Mouse (Mus musculus) intestine, postnatal 0 days (tissue): ENCODE measurements around the gene Pald1. TPM values are rescaled to one million over a fixed set of nuclear protein-coding genes. Genes with fewer than 3 reads are reported as not detected.
A peak's percentile ranks its signal among the peaks of the same experiment; 100 is the strongest.

Source experiments
- ATAC-seq: fragments of 200-750 bp; cut with Nextera tagmentation; 2 replicates; pipeline ENCODE4 v1.8.0; 2017; ENCODE audit warnings: mild to moderate bottlenecking, moderate TSS enrichment, moderate library complexity
- H3K27ac ChIP-seq: fragments of 300-500 bp; sonication (generic); 2 replicates; pipeline ENCODE4 v1.5.1; 2014; ENCODE audit warnings: mild to moderate bottlenecking, low read depth, low read length, moderate library complexity
- H3K27me3 ChIP-seq: fragments of 300-500 bp; sonication (generic); replicated peaks from 2 replicates; pipeline ENCODE4 v1.6.1; 2014; ENCODE audit warnings: low read length, mixed read lengths; ENCODE audit not compliant: control insufficient read depth, insufficient read depth
- H3K36me3 ChIP-seq: fragments of 300-500 bp; sonication (generic); 2 replicates; pipeline ENCODE4 v1.6.1; 2014; ENCODE audit warnings: mild to moderate bottlenecking, moderate library complexity; ENCODE audit not compliant: control insufficient read depth, insufficient read depth
- H3K4me1 ChIP-seq: fragments of 300-500 bp; sonication (generic); replicated peaks from 2 replicates; pipeline ENCODE4 v1.6.1; 2014; ENCODE audit warnings: antibody characterized with exemption, low read length, mixed read lengths; ENCODE audit not compliant: control insufficient read depth, insufficient read depth
- H3K4me2 ChIP-seq: fragments of 300-500 bp; sonication (generic); replicated peaks from 2 replicates; pipeline ENCODE4 v1.6.1; 2014; ENCODE audit warnings: low read depth, mild to moderate bottlenecking, moderate library complexity
- H3K4me3 ChIP-seq: fragments of 300-500 bp; sonication (generic); 2 replicates; pipeline ENCODE4 v1.5.1; 2014; ENCODE audit warnings: low read depth, low read length
- H3K9ac ChIP-seq: fragments of 300-500 bp; sonication (generic); 2 replicates; pipeline ENCODE4 v1.6.1; 2014; ENCODE audit warnings: mild to moderate bottlenecking, low read depth, low read length
- H3K9me3 ChIP-seq: fragments of 300-500 bp; sonication (generic); 2 replicates; pipeline ENCODE4 v1.6.1; 2016; ENCODE audit warnings: mixed run types; ENCODE audit not compliant: control insufficient read depth
- CTCF ChIP-seq: sonication (generic); IDR thresholded peaks from 2 replicates; pipeline ENCODE4 v1.5.1; 2016; ENCODE audit warnings: low read depth, mild to moderate bottlenecking, control low read depth, antibody characterized with exemption, moderate library complexity
- WGBS: fragments of 180-500 bp; shearing (Covaris S2); extraction: QIAGEN DNeasy Blood & Tissue Kit; methylation state at CpG from one replicate; pipeline ENCODE4 v1.1.7; 2014; 5-methylcytosine and 5-hydroxymethylcytosine counted together
- polyA plus RNA-seq: library from polyadenylated mRNA; unstranded; fragments of >200 nt; fragmentation: Nextera tagmentation; extraction: Ambion mirVana; gene quantifications from 2 replicates; pipeline ENCODE4 v1.2.1, GENCODE M21; 2015

Gene Pald1
- polyA plus RNA-seq, 1 experiment from 2014 or later: 4.1 TPM

GRCm38 (mm10) chr10:61372585-61372923 lies 10.8 kb downstream of the Pald1 start:
- no peak for TF ChIP-seq CTCF
- Histone ChIP-seq H3K27ac (no peak overlapping the region), H3K9ac (no peak overlapping the region), H3K9me3 (no peaks in the 10 kb centered on the region), H3K36me3 (no peaks in the 10 kb centered on the region), H3K27me3 (no peaks in the 10 kb centered on the region), H3K4me3 (no peak overlapping the region), H3K4me1 (no peaks in the 10 kb centered on the region), H3K4me2 (no peak overlapping the region)
- no peak for ATAC-seq
- WGBS: 76% methylated on average over 4 of the region's 4 CpGs

GRCm38 (mm10) chr10:61371884-61372584 lies 11.3 kb downstream of the Pald1 start:
- WGBS: 81% methylated on average over 9 of the region's 9 CpGs
- ATAC-seq: no peak
- H3K4me1 ChIP-seq: no peaks in the 10 kb centered on the region

GRCm38 (mm10) chr10:61370273-61370979 lies 12.9 kb downstream of the Pald1 start:
- Histone ChIP-seq H3K27ac (0 out of 2 replicates have a peak overlapping the region, but pooled peaks have one; percentile 7), H3K36me3 (no peaks in the 10 kb centered on the region), H3K4me3 (no peak overlapping the region), H3K4me2 (no peak overlapping the region), H3K9ac (no peak overlapping the region), H3K27me3 (no peaks in the 10 kb centered on the region), H3K4me1 (no peaks in the 10 kb centered on the region), H3K9me3 (no peaks in the 10 kb centered on the region)
- no peak for TF ChIP-seq CTCF
- WGBS: 53% methylated on average over 18 of the region's 18 CpGs
- no peak for ATAC-seq

More at GRCm38 (mm10) chr10:61371884-61372584, 11.3 kb downstream of the Pald1 start:
- Histone ChIP-seq H3K27ac (no peak overlapping the region), H3K9me3 (no peaks in the 10 kb centered on the region), H3K9ac (no peak overlapping the region), H3K27me3 (no peaks in the 10 kb centered on the region), H3K4me2 (no peak overlapping the region), H3K4me3 (no peak overlapping the region), H3K36me3 (no peaks in the 10 kb centered on the region)
- TF ChIP-seq CTCF: no peak

- Histone ChIP-seq H3K27me3 (no peaks in the 10 kb centered on the region), H3K36me3 (no peaks in the 10 kb centered on the region), H3K9me3 (no peaks in the 10 kb centered on the region), H3K4me1 (no peaks in the 10 kb centered on the region), H3K4me2 (no peak overlapping the region), H3K9ac (no peak overlapping the region), H3K4me3 (no peak overlapping the region), H3K27ac (no peak overlapping the region)
- ATAC-seq: no peak
- TF ChIP-seq CTCF: no peak
- WGBS: 69% methylated on average over 5 of the region's 5 CpGs
Measured at GRCm38 (mm10) chr10:61369755-61370154, 13.6 kb downstream of the Pald1 start.

GRCm38 (mm10) chr10:61365902-61366301 lies 17.4 kb downstream of the Pald1 start:
- Histone ChIP-seq H3K36me3 (no peaks in the 10 kb centered on the region), H3K27me3 (no peaks in the 10 kb centered on the region), H3K4me1 (no peaks in the 10 kb centered on the region), H3K9me3 (no peaks in the 10 kb centered on the region), H3K4me2 (no peak overlapping the region), H3K9ac (no peak overlapping the region), H3K27ac (no peak overlapping the region), H3K4me3 (no peak overlapping the region)
- ATAC-seq: no peak
- TF ChIP-seq CTCF: peak; percentile 51
- WGBS: 41% methylated on average over 1 of the region's 1 CpGs

- H3K9ac ChIP-seq: no peak overlapping the region
- WGBS: 95% methylated on average over 6 of the region's 6 CpGs
Measured at GRCm38 (mm10) chr10:61364431-61364830, 18.9 kb downstream of the Pald1 start.

More at GRCm38 (mm10) chr10:61364431-61364830, 18.9 kb downstream of the Pald1 start:
- Histone ChIP-seq H3K4me2 (no peak overlapping the region), H3K27me3 (no peaks in the 10 kb centered on the region), H3K36me3 (no peaks in the 10 kb centered on the region), H3K27ac (no peak overlapping the region), H3K4me3 (no peak overlapping the region), H3K4me1 (no peaks in the 10 kb centered on the region), H3K9me3 (no peaks in the 10 kb centered on the region)
- TF ChIP-seq CTCF: no peak
- no peak for ATAC-seq
